Mouse (Mus musculus) megakaryocyte, embryonic 14.5 days (primary cell): ENCODE measurements around the gene Gm11937.
"Not testable (repeated sequence)": the region's sequence is repeated elsewhere in the genome, so short reads cannot be mapped to it uniquely, and the experiment has no call there.

ENCODE experiments used
- FLI1 ChIP-seq: IDR thresholded peaks from 2 replicates; pipeline ENCODE4 v1.6.1; 2012; ENCODE audit warnings: low read length, inconsistent platforms, mixed read lengths
- GATA1 ChIP-seq: IDR thresholded peaks from 3 replicates; pipeline ENCODE4 v1.6.1; 2012; ENCODE audit warnings: mixed read lengths, low read length, inconsistent platforms, borderline replicate concordance

GRCm38 (mm10) chr11:99597742-99598141, 12.2 kb downstream of the Gm11937 start, which contains the start of gene Krtap9-3:
- not testable (repeated sequence) for TF ChIP-seq GATA1, FLI1
